Mouse (Mus musculus) CD8-positive naive resting alpha-beta T cell, adult 2 months (primary cell): ENCODE results near the gene Sfpq.

Source experiments
- DNase-seq, 2 experiments: peaks; one replicate each; pipeline ENCODE4 v3.0.0; 2022; ENCODE audit warnings: low read depth in 2 of 2, low spot score in 2 of 2

Gene Sfpq

DNA sequence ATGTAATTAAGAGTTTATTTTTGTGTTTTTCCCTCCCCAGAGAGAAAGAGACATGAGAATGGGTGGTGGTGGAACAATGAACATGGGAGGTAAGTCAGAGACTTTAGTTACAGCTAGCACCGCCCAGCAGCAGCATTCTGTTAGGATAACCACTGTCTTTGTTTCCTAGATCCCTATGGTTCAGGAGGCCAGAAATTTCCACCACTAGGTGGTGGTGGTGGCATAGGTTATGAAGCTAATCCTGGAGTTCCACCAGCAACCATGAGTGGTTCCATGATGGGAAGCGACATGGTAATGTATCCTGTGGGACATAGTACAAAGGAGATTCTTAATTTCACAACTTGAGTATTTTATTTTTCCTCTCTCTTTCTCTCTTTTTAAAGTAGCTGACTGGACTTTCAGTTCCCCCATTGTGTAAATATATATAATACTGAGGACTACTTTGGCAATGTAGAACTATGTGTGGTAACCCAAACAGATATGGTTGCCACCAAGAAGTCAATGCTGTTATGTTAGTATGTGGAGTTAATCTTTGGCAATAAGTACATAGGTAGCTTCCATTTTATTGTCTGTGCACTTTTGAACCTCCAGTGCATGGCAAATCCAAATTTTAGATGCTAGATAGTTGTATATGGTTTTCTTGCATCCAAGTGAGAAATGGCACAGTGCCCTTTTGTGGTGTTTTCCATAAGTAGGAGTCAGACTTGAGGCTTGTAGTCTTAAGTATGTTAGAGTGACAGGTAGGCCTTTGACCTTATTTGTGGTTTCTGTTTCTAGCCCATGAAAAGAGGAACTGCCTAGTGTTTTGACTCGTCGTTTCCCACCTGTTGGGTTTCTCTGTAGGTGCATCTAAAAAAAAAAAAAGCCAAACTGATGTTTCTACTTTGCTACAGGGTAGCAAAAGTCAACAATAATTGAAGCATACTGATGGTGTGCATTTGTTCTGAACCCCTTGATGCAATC, 6.4 kb downstream of the Sfpq start:
- DNase-seq = no peak

DNA sequence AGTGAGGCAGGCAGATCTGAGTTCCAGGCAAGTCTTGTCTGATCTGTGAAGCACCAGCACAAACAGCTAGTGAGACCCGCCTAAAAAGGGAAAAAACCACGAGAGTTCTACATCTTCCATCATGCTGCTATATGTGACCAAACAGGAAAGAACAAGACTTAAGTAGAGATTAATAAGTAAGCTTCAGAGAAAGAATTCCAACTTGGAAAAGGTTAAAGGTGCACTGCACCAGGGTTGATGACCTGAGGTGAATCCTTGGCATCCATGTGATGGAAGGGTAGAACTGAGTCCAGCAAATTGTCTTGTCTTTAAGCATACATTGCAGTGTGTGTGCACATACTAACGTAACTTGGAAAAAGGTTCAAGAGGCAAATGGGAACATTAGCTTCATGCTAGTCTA, 16.0 kb downstream of the Sfpq start:
- DNase-seq = no peak

DNA sequence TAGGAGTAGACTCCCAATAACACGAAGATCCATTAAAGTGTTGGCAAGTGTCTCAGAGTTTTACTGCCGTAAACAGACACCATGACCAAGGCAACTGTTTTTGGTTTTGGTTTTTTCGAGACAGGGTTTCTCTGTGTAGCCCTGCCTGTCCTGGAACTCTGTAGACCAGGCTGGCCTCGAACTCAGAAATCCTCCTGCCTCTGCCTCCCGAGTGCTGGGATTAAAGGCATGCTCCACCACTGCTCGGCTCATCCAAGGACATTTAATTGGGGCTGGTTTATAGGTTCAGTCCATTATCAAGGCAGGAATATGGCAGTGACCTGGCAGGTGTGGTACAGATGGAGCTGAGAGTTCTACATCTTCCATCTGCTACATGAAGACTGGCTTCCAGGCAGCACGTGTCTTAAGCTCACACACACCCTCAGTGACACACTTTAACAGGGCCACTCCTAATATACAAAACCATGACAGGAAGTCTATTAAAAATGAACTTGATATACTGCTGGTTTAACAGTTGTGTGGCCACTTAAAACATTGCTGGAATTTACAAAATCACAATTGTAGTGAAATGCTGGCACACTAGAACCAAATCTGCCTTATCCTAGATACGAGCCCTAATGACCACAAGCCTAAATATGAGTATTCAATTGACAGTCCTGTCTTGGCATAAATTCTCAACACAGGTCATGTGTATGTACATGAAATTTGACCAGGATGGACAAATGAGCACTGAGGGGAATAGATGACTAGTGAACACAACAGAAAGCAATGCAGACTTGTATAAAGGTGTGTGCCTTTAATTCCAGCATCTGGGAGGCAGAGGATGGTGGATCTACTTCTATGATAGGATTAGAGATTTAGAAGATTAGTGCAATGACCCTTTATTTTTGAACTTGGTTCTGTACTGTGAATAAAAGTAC, 17.0 kb downstream of the Sfpq start:
- DNase-seq = no peak

DNA sequence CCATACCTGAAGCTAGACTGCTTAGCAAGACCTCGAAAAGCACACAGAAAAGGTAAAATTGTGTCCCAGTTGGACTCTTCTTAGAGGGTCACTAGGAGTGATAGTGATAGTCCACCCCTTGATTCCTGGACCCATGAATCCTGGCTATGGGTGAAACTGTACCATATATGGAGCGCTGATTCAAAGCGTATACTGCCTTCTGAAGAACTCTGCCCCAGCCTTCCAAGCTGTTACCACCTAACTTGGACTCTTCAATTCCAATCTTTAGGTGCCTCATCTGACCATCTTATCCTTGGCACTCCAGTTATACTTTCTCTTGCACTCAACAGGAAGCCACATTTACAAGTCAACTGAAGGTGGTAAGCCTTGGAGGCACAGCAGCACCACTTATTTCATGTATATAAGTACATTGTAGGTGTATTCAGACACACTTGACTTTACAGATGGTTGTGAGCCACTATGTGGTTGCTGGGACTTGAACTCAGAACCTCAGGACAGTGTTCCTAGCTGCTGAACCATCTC, 17.8 kb downstream of the Sfpq start:
- no peak for DNase-seq

DNA sequence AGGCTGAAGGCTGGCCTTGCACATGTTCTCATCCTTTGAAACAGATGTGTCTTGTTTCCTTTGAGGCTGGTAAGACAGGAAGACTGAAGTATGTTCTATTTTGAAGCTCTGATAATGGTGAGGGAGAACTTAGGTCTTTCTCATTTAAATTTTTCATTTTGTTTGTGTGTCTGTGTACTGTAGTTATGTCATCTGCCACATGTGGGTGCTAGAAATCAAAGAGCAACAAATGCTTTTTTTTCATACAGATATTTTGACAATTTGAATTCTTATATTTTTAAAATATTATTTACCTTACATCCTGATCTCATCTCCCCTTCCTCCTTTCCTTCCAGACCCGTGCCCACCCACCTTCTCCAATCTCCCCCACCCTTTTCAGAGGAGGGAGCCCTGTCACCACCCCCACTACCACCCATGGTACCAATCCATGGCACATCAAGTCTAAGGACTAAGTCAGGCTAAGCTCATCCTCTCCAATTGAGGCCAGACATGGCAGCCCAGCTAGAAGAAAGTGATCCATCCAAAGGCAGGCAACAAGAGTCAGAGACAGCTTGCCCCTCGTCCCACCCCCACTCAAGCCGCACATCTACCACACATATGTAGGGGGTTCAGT, 18.9 kb downstream of the Sfpq start:
- no peak for DNase-seq

DNA sequence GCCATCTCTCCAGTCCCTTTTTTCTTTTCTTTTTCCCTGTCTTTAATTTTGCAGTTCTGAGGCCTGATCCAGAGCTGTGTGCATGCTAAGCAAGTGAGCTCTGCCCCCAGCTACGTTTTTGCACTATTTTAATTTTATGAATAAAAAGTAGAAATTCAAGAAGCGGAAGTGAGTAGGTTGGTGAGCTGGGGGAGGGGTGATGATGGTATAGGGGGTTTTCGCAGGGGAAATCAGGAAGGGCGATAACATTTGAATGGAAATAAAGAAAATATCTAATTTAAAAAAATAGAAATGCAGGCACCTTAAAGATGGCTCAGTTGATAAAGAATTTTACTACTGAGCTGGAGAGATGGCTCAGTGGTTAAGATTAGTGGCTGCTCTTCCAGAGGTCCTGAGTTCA, 22.4 kb downstream of the Sfpq start:
- no peak for DNase-seq

DNA sequence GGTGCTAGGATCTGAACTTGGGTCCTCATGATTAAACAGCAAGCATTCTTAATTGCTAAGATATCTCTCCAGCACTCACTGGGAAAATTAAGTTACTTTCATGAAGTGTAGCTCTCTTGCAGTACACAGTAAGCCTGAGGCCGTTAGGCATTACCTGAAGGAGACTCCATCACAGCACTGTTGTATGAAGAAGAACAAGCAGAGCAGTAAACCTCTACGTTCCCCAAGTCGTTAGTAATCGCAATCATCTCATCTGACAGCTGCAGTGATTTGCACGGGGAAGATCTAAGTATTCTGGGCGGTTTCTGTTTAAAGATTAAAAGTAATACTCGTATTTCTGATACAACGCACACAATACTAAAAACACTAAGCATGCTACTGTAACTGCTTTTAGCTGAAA, 30.0 kb downstream of the Sfpq start:
- DNase-seq = no peak

DNA sequence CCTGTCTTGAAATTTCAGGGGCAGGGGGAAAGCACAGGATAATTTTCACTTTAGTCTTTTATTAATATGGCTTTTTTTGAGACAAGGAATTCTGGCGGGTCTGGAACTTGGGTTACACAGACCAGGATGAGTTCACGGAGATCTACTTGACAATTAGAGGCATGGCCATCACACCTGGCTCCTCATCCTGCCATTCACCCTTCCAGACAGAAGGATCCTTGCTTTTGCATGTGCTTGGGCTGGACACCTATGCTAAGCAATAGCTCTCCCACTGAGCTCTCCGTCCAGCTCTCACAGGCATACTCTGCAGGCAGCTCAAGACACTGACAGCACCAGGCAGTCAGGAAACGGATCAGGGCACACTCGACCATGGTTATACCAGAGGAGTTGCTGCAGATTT, 31.9 kb downstream of the Sfpq start:
- no peak for DNase-seq

DNA sequence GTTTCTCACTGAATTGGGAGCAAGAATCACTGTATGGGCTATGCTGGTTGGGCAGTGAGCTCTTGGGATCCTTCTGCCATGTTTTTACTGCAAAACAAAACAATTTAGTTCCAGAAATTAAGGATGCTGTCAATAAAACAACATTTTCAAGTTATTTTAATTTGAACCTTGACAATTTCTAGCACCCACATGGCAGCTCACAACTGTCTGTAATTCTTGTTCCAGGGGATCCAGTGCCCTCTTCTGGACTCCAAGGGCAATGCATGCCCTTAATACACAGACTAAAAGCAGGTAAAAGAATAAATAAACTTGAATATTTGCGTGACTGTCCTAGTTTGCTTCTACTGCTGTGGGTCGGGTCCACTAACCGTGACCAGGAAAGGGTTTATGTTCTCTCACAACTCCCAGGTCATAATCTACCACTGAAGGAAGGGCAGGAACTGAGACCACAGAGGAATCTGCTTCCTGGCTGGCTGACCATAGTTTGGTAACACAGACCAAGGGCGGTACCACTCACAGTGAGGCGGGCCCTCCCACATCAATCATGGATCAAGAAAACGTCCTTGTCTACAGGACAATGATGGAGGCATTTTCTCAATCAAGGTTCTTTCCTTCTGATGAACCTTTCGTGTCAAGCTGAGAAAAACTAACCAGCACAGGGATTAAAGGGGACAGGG, 33.5 kb downstream of the Sfpq start:
- DNase-seq = no peak

DNA sequence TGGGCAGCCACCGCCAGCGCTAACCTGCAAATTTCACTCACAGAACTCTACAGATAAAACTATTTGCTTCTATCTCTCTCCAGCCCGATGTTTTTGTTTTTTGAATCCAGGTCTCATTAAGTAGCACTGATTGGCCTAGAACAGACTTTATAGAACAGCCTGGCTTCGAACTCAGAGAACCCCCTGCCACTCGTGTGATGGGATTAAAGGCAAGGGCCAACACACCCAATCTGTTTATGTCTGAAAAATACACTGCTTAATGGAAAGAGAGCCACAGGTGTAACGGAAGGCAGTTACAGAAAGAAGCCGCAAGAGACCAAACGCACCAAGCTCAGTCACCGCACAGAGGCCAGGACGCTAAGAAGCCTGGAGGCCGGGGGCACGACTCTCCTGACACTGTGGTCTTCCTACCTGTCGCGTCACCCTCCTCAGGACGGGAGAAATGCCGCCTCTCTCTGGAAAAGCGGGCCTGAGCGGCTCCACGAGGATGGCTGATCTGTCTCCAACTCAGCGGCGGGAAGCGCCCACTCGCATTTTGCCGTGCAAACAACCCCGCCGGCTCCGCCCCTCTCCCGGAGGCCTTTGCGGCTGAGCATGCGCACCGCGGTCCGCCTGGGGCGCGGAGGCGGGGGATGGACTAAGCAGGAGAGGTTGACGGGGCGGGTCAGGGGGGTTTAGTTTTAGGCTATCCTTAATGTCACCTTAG, 39.6 kb downstream of the Sfpq start, which contains the start of gene Zmym1:
Gene Zmym1 (minus strand): TSS at position 568 of the 706 bp plus-strand sequence.
- peak; percentile 87 to 92 for DNase-seq

DNA sequence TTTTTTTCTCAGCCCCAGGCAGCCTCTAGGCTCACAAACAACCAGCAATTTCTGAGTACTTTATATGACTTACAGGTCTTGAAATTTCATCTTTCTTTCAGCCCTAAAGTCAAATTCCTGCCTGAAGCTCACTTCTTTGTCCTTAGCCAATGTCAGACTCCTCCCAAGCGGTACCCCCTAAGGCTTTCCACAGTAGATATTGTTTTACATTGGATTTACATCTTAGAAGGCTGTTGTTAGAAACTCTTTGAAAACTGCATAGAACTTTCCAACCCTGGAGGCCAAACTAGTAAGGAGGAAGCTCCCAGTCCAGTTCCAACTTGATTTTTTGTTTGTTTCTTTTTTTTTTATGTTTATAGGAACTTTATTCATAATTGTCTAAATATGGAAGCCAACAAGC, 42.9 kb downstream of the Sfpq start:
- DNase-seq = no peak

DNA sequence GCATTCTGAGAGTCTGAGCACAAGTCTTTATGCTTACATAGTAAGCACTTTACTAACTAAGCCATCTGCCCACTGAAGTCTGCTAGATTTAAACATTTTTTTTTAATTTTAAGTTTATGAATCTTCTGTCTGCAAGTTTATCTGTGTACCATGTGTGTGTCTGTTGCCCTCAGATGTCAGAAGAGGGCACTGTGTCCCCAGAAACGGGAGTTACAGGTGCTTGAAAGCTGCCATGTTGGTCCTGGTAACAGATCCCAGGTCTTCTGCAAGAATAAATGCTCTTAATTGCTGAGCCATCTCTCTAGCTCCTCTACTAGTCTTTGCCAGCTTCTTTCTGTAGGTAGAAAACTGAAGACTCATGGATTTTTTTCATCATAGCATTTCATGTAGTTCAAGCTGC, 53.8 kb downstream of the Sfpq start:
- no peak for DNase-seq

DNA sequence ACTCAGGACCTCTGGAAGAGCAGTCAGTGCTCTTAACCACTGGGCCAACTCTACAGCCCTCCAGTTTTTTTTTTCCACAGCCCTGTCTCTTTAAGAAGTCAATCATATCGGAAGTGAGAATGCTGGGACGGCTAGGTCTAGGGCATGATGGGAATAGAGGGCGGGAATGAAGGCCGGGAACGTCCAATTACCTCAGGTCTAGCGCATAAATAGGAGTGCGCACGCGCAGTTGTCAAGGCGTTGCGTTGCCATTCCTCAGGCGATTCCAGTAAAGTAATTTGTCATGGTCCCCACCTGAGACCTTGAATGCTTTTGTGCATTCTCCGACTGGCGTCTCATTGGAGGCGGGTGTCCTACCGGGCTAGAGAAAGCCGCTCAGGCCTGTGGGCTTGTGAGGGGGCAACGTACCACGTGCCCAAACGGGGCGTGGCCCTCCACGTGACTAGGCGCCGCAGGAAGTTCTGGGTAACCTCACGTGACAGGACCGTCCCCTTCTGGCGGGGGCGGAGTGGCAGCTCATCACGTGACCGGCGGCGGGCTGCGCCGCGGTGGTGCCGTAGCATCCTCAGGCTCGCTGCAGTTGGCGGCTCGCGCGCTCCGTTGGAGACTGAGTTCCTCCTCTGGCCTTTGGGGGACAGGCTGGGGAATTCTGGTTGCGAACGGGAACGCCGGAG, 55.9 kb downstream of the Sfpq start, which contains the start of gene Zmym6:
Gene Zmym6 (plus strand): TSS at position 509 of the 674 bp plus-strand sequence.
- DNase-seq = peak; percentile 88 to 92

DNA sequence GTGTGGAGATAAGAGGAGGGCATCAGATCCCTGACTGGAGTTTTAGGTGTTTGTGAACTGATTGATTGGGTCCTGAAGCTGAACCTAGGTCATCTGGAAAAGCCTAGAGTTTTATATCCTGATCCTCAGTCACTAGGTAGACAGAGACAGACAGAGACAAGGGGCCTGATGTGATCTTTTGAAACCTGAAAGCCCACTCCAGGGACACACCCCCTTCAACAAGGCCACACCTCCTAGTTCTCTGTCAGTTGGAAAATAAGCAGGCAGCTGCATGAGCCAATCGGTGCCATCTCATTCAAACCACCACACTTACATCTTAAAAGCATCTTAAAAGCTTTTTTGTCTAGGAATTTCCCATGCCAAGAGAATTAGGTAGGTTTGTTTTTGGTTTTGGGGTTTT, 59.7 kb downstream of the Sfpq start:
- no peak for DNase-seq

DNA sequence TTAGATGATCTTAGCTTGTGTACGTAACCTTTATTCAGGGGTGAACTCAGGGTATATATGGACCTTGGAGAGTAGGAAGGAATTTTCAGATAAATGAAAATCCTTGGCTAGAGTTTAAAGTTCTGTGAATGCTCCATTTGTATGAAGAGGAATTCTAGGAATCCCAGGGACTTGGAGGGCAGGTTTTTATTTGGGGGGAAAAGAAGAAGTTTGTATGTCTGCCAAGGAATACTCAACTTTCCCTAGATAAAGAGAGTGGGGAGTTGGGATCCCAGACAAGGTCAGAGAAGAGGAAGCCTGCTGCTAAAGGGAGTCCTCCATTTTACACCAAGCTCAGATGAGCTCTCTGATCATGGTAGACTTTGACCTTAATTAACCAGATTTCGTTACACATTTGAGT, 62.0 kb downstream of the Sfpq start:
- no peak for DNase-seq

DNA sequence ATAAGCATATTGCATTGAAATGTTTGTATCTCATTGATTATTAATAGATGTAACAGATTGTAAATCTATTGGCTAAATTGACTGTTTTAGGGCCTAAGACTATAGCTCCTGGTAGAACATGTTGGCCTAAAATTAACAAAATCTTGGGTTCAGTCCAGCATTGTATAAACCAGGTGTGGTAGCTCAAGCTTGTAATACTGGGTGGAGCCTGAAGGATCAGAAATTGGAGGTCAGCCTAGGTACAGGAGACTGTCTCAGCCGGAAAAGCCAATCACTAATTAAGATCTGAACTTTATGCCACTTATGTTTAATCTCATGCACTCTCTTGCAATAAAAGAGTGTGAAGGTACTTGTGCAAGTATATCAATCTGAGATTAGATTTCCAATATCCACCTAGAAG, 64.6 kb downstream of the Sfpq start:
- no peak for DNase-seq
